Mouse (Mus musculus) limb, embryonic 14.5 days (tissue): ENCODE data around the gene Tnnc1. TPM values are rescaled to one million over a fixed set of nuclear protein-coding genes. Genes with fewer than 3 reads are reported as not detected.

Experiments used
- ATAC-seq: fragments of 200-750 bp; cut with Nextera tagmentation; 2 replicates; pipeline ENCODE4 v1.8.0; 2017; ENCODE audit warnings: low read depth, moderate number of reproducible peaks, moderate TSS enrichment; ENCODE audit not compliant: low FRiP score
- DNase-seq: peaks from one replicate; pipeline ENCODE4 v3.0.0-alpha.2; 2015; ENCODE audit warnings: low spot score
- H3K27ac ChIP-seq: fragments of 300-500 bp; sonication (generic); replicated peaks from 2 replicates; pipeline ENCODE4 v1.5.1; 2014; ENCODE audit warnings: low read depth, mild to moderate bottlenecking, low read length, moderate library complexity, mixed read lengths
- H3K27me3 ChIP-seq: fragments of 300-500 bp; sonication (generic); 2 replicates; pipeline ENCODE4 v1.6.1; 2014; ENCODE audit warnings: low read length, mixed read lengths; ENCODE audit not compliant: control insufficient read depth, insufficient read depth
- H3K36me3 ChIP-seq: fragments of 300-500 bp; sonication (generic); 2 replicates; pipeline ENCODE4 v1.6.1; 2014; ENCODE audit warnings: mild to moderate bottlenecking, low read length, moderate library complexity, mixed read lengths; ENCODE audit not compliant: control insufficient read depth, insufficient read depth
- H3K4me1 ChIP-seq: fragments of 300-500 bp; sonication (generic); 2 replicates; pipeline ENCODE4 v1.6.1; 2014; ENCODE audit warnings: antibody characterized with exemption, low read length, mixed read lengths; ENCODE audit not compliant: control insufficient read depth, insufficient read depth
- H3K4me2 ChIP-seq: fragments of 300-500 bp; sonication (generic); replicated peaks from 2 replicates; pipeline ENCODE4 v1.6.1; 2014; ENCODE audit warnings: low read depth, mild to moderate bottlenecking, low read length, moderate library complexity; ENCODE audit not compliant: severe bottlenecking
- H3K4me3 ChIP-seq: fragments of 300-500 bp; sonication (generic); replicated peaks from 2 replicates; pipeline ENCODE4 v1.5.1; 2014; ENCODE audit warnings: low read length
- H3K9ac ChIP-seq: fragments of 300-500 bp; sonication (generic); 2 replicates; pipeline ENCODE4 v1.6.1; 2014; ENCODE audit warnings: mild to moderate bottlenecking, low read depth, low read length, moderate library complexity; ENCODE audit not compliant: severe bottlenecking
- H3K9me3 ChIP-seq: fragments of 300-500 bp; sonication (generic); 2 replicates; pipeline ENCODE4 v1.6.1; 2016; ENCODE audit warnings: low read length; ENCODE audit not compliant: control insufficient read depth
- POLR2A ChIP-seq: fragments of 200-500 bp; IDR thresholded peaks from 2 replicates; pipeline ENCODE4 v1.8.0; 2012; ENCODE audit warnings: inconsistent platforms, mild to moderate bottlenecking, moderate library complexity, borderline replicate concordance; ENCODE audit not compliant: insufficient read depth, insufficient read length; ENCODE audit errors: extremely low read depth
- WGBS: fragments of 180-500 bp; shearing (Covaris S2); extraction: QIAGEN DNeasy Blood & Tissue Kit; methylation state at CpG from one replicate; pipeline ENCODE4 v1.1.7; 2014; 5-methylcytosine and 5-hydroxymethylcytosine counted together
- polyA plus RNA-seq, 2 experiments: library from polyadenylated mRNA; depleted of rRNA in 1 of 2; stranded (reverse) in 1 of 2; unstranded in 1 of 2; fragments of >200 nt; fragmentation: Nextera tagmentation in 1 of 2; extraction: Ambion mirVana in 1 of 2; gene quantifications; 2 replicates each; pipeline versions ENCODE4 v1.2.1 to v1.2.3; 2012 to 2014

Tnnc1 gene
- polyA plus RNA-seq, 2 experiments, result 458 to 483 TPM

DNA sequence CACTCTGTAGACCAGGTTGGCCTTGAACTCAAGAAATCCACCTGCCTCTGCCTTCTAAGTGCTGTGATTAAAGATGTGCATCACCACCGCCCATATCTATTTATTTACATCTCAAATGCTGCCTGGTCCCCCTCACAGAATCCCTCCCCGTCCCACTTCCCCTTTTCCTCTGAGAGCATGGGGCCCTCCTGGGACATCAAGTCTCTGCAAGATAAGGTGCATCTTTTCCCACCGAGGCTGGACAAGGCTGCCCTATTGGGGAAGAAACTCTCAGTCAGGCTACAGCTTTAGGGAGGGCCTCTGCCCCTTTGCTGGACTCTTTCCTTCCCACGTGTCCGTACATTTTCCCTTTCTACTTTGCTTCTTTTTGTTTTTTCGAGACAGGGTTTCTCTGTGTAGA, 38.6 kb upstream of the Tnnc1 start:
- H3K36me3 ChIP-seq, result peaks cover 47% of the 10 kb centered on the region
- no peaks in the 10 kb centered on the region for H3K27me3 ChIP-seq
- ATAC-seq (no peak), DNase-seq (no peak)
- H3K9me3 ChIP-seq, result no peaks in the 10 kb centered on the region
- TF ChIP-seq POLR2A, result no peak
- H3K4me1 ChIP-seq, result no peaks in the 10 kb centered on the region
- H3K4me3 ChIP-seq, result no peak overlapping the region
- H3K27ac ChIP-seq, result no peak overlapping the region
- no peak overlapping the region for H3K4me2 ChIP-seq
- WGBS, result 79% methylated on average over 6 of the region's 6 CpGs
- no peak overlapping the region for H3K9ac ChIP-seq

GRCm38 (mm10) chr14:31170963-31171362, 37.1 kb upstream of the Tnnc1 start:
- Histone ChIP-seq H3K4me2 (no peak overlapping the region), H3K27me3 (no peaks in the 10 kb centered on the region), H3K4me1 (no peaks in the 10 kb centered on the region), H3K9ac (no peak overlapping the region), H3K36me3 (peaks cover 62% of the 10 kb centered on the region), H3K4me3 (no peak overlapping the region), H3K27ac (no peak overlapping the region), H3K9me3 (no peaks in the 10 kb centered on the region)
- WGBS, result 86% methylated on average over 13 of the region's 13 CpGs
- TF ChIP-seq POLR2A, result no peak
- DNase-seq, result no peak
- no peak for ATAC-seq

DNA sequence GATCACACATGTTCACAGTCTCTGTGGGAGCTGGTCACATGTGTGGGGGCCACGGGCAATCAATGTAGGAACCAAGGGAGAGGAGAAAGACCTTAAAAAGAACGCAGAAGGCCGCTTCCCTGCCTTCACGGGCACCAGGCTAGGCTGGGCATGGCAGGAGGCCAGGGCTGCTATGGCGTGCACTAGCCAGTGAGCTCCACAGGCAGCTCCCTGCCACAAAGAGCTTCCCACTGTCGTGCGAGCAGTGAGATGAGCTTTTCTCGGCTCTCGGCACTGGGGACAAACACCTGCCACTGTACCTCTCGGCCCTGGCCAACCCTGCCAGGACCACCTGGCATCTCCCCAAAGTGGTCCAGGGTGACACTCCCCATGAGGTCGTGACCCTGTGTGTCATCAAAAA, 36.7 kb upstream of the Tnnc1 start:
- Histone ChIP-seq H3K9me3 (no peaks in the 10 kb centered on the region), H3K36me3 (peaks cover 66% of the 10 kb centered on the region), H3K27ac (no peak overlapping the region), H3K4me2 (no peak overlapping the region), H3K4me3 (no peak overlapping the region), H3K9ac (no peak overlapping the region), H3K27me3 (no peaks in the 10 kb centered on the region), H3K4me1 (no peaks in the 10 kb centered on the region)
- DNase-seq, result no peak
- WGBS, result 88% methylated on average over 7 of the region's 11 CpGs
- TF ChIP-seq POLR2A, result no peak
- ATAC-seq, result no peak

DNA sequence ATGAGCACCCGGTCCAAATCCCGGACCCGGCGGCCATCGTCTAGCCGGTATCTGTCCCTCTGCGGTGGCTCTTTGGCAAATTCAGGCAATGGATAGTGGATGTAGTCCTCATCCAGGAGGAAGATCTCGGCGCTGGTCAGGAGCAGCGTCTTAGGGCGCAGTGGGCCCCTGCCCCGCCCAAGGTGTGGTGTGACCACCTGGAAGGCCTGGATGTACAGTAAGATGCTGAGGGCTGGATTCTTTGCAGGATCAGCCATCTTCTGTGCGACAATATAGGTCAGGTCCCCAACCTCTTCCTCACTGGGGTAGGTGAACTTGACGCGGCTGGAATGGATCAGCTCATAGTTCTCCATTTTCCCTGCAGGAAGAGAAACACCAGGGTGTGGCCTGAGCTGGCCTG, 36.3 kb upstream of the Tnnc1 start:
- WGBS, result 94% methylated on average over 15 of the region's 15 CpGs
- no peak overlapping the region for H3K4me2 ChIP-seq
- TF ChIP-seq POLR2A, result no peak
- ATAC-seq (no peak), DNase-seq (no peak)
- H3K27ac ChIP-seq, result no peak overlapping the region
- peaks cover 71% of the 10 kb centered on the region for H3K36me3 ChIP-seq
- H3K9me3 ChIP-seq, result no peaks in the 10 kb centered on the region
- no peak overlapping the region for H3K4me3 ChIP-seq
- H3K4me1 ChIP-seq, result no peaks in the 10 kb centered on the region
- no peaks in the 10 kb centered on the region for H3K27me3 ChIP-seq
- H3K9ac ChIP-seq, result no peak overlapping the region

- no peak overlapping the region for H3K27ac ChIP-seq
- no peaks in the 10 kb centered on the region for H3K9me3 ChIP-seq
- peaks cover 82% of the 10 kb centered on the region for H3K36me3 ChIP-seq
- H3K9ac ChIP-seq, result no peak overlapping the region
- DNase-seq (no peak), ATAC-seq (no peak)
- 81% methylated on average over 18 of the region's 18 CpGs for WGBS
- H3K4me2 ChIP-seq, result no peak overlapping the region
- no peaks in the 10 kb centered on the region for H3K27me3 ChIP-seq
- no peaks in the 10 kb centered on the region for H3K4me1 ChIP-seq
- no peak overlapping the region for H3K4me3 ChIP-seq
- no peak for TF ChIP-seq POLR2A
Observed at GRCm38 (mm10) chr14:31172781-31173455, 35.2 kb upstream of the Tnnc1 start.

GRCm38 (mm10) chr14:31173537-31173936, 34.6 kb upstream of the Tnnc1 start:
- no peaks in the 10 kb centered on the region for H3K27me3 ChIP-seq
- no peak overlapping the region for H3K4me3 ChIP-seq
- WGBS, result 88% methylated on average over 7 of the region's 7 CpGs
- no peak overlapping the region for H3K4me2 ChIP-seq
- H3K9ac ChIP-seq, result no peak overlapping the region
- H3K36me3 ChIP-seq, result peaks cover 86% of the 10 kb centered on the region
- ATAC-seq (no peak), DNase-seq (no peak)
- H3K27ac ChIP-seq, result no peak overlapping the region
- H3K9me3 ChIP-seq, result no peaks in the 10 kb centered on the region
- H3K4me1 ChIP-seq, result no peaks in the 10 kb centered on the region
- TF ChIP-seq POLR2A, result no peak
